Mouse (Mus musculus) spleen, postnatal 14 days (tissue): Measurements from ENCODE around the gene Crct1.

Experiments used
- DNase-seq, 2 experiments: peaks; one replicate each; pipeline ENCODE4 v3.0.0; 2021 to 2022; ENCODE audit warnings: low spot score in 2 of 2

Gene Crct1

GRCm38 (mm10) chr3:93015460-93016104, at the start of gene Crct1:
Crct1 (minus strand) TSS chr3:93015687.
- no peak for DNase-seq

DNA sequence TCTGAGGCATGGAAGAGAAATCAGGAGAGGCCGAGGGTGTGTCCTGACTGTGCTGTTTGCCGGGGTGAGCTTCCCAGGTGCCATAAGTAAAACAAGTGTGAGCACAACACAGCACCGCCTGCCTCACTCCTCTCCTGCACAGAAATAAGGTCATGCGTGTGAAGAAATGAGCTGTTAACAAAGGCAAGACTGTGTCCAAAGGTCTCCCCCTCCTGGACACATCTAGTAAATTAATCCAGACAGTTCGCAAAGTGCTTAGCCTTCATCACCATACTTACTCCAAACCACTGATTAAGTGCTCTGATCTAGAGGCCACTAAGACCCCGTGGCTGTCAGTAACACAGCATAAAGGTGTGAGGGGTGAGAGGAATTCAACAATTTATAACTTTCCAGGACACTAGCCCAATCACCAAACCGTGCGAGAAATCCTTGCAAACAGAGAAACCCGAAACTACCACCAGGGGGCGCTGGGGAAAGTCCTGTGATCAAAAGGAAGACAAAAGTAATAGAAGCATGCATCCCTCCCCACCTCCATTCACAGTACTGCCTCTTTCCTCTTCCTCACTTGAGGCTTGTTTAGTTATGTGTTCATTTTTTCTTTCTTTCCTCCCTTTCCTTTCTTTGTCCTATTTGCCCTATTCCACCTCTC, 37.5 kb upstream of the Crct1 start:
- no peak for DNase-seq

GRCm38 (mm10) chr3:93050182-93050581, 34.7 kb upstream of the Crct1 start:
- no peak for DNase-seq

GRCm38 (mm10) chr3:93031450-93031849, 16.0 kb upstream of the Crct1 start:
- no peak for DNase-seq

DNA sequence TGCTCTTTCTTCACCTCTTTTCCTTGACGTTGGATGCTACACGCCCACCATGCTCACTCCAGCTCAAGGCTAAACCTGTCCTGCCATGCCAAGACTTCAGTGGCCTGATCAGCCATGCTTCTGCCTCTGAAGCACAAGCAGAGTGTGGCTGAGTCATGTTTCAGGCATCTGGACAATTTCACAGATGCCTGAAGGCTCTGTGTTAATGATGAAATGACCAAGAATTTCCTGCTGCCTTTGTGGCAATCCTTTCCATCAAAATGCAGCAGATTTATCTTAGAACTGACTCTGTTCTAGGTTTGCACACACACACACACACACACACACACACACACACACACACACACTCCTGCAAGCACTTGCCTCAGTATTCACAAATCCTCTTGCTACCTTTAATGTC, 10.0 kb upstream of the Crct1 start:
- no peak for DNase-seq

GRCm38 (mm10) chr3:93023411-93024184, 8.1 kb upstream of the Crct1 start:
- no peak for DNase-seq

GRCm38 (mm10) chr3:93021171-93021570, 5.7 kb upstream of the Crct1 start:
- DNase-seq, result no peak

DNA sequence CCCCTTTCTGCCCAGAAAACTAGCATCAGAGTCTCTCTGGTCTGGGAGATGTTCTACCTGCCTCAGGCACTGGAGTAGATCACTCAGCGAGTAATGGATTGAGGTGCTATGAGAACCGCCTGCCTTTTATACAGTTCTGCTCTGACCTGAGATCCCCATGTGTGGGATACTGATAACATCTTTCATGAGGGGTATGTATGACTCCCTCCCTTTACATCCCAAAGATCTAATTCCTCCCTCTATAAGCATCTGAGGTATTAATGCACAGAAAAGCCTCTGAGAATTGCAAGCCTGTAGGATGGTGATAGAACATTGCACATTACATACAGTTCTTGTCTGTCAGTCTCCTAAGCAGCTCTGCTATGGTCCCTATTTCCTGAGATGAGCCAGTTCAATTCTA, 3.5 kb upstream of the Crct1 start, which contains the start of gene Lce1m:
Gene Lce1m, minus strand, starts transcription at position 101 of the 400 bp plus-strand sequence.
- no peak for DNase-seq

- DNase-seq, result no peak
Observed at GRCm38 (mm10) chr3:93014871-93015270, 616 bp downstream of the Crct1 start.

DNA sequence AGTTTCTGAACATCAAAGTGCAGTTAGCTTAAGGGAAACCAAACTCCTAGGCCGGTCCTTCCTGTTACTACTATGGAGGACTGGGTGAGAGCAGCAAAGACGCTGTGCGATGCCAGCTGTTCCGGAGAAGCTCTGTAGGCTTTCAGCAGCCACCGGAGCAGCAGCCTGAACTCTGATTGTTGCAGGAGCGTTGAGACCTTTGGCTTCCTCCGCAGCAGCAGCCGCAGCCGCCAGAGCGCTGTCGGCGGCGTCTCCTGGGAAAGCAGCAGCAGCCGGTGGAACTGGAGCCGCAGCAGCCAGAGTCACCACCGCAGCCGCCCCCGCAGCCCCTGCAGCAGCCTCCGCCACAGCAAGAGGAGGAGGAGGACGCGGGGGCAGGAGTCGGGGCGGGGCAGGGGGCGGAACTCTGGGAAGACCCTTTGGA, 1.1 kb downstream of the Crct1 start:
- no peak for DNase-seq

GRCm38 (mm10) chr3:93002843-93003242, 12.6 kb downstream of the Crct1 start:
- no peak for DNase-seq

DNA sequence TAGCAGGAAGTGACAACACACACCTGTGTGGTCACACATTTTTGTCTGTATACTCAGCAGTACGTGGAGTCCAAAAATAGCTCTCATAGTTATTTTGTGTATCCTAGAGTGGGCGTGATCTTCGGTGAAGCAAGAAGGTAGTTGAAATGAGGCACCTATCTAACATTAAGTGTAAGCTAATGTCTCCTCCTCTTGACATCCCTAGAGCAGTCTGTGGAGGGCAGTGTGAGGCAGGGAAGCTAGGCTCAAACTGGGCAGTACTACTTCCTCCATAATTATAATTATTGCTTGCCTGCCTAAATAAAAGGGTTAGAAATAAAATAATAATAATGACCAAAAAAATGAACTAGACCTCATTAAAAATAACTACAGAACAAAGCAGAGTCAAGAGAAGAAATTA, 14.9 kb downstream of the Crct1 start:
- no peak for DNase-seq

GRCm38 (mm10) chr3:92998691-92999090, 16.8 kb downstream of the Crct1 start:
- DNase-seq, result no peak

- DNase-seq, result no peak
Observed at GRCm38 (mm10) chr3:92991926-92992325, 23.6 kb downstream of the Crct1 start, which contains the start of gene Lce3f. Lce3f (plus strand) TSS chr3:92992226.

DNA sequence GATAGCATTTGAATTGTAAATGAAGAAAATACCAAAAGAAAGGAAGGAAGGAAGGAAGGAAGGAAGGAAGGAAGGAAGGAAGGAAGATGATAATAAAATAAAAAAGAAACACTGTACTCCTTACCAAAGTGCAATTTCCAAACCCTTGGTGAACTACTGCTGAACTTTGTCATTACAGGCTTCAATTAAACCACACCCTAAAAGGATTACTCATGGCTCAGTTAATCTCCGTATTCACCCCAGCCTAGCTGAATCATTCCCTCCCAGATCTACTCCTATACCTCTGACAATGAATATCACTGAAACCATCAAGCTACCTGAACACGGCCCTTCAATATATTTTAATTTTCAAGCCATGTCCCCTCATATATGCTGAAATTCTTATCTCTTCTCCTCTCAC, 37.0 kb downstream of the Crct1 start:
- DNase-seq, result no peak

- DNase-seq, result no peak
Observed at GRCm38 (mm10) chr3:92966761-92967160, 48.7 kb downstream of the Crct1 start, which contains the start of gene Lce3e. Lce3e (plus strand) TSS chr3:92967061.
